Mouse (Mus musculus): ENCODE results near the gene H2afx.

GRCm38 (mm10) chr9:44319887-44320798 is 14.4 kb upstream of the H2afx start, which contains the start of gene C2cd2l:
- TF ChIP-seq GATA1 (IDR thresholded peaks at IDR 0.05; ENCODE audit: low read length): no peak
- no peak for TF ChIP-seq TAL1 (IDR thresholded peaks at IDR 0.05; ENCODE audit: low read length)
